Mouse (Mus musculus) spleen, adult 2 months (tissue): ENCODE results near the gene Celsr3.

Source experiments
- CTCF ChIP-seq: fragments of 200-500 bp; IDR thresholded peaks from 2 replicates; pipeline ENCODE4 v1.5.1; 2011; ENCODE audit warnings: mild to moderate bottlenecking, inconsistent platforms; ENCODE audit not compliant: insufficient read depth, insufficient read length, insufficient replicate concordance; ENCODE audit errors: extremely low read depth
- POLR2A ChIP-seq: fragments of 200-500 bp; IDR thresholded peaks from 2 replicates; pipeline ENCODE4 v1.6.1; 2011; ENCODE audit warnings: low read depth, low read length, inconsistent platforms

DNA sequence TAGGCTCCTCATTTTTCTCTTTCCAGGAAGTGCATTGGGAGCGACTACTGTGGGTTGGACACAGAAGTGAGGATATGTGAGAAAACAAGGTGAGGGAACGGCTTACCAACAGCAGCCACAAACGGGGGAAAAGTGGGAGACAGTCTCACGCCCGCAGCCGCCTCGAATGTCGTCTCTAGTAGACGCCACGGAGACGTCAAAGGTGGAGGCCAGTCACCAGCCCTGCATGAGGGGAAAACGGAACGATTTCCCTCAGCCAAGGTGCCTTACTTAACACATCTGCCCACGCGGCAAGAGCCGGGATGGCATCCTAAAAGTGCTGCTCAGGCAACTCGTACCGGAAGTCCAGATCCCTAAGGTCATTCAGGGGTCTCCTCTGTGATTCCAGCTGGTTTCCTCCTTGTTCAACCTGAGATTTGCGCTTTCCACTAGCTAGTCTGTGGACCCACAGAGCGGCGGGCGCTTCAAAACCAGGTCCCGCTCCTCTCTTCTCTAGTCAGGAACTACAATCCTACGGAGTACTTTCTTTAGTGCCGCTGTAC is 1.9 kb upstream of the Celsr3 start:
- TF ChIP-seq CTCF = no peak
- no peak for TF ChIP-seq POLR2A
